Mouse (Mus musculus) macrophage (primary cell): ENCODE measurements around the gene Dkkl1. TPM values are rescaled to one million over a fixed set of nuclear protein-coding genes. Genes with fewer than 3 reads are reported as not detected.

Experiments used
- H3K27ac ChIP-seq: fragments of 350-480 bp; formaldehyde crosslinking; 2 replicates; pipeline ENCODE4 v1.9.0; 2021
- H3K36me3 ChIP-seq: fragments of 350-480 bp; formaldehyde crosslinking; 2 replicates; pipeline ENCODE4 v1.9.0; 2021; ENCODE audit errors: inconsistent target
- H3K4me3 ChIP-seq: fragments of 350-480 bp; formaldehyde crosslinking; 2 replicates; pipeline ENCODE4 v1.9.0; 2021; ENCODE audit errors: inconsistent target
- H3K79me2 ChIP-seq: fragments of 350-480 bp; formaldehyde crosslinking; 2 replicates; pipeline ENCODE4 v1.9.0; 2021; ENCODE audit errors: inconsistent target
- WGBS: methylation state at CpG from one replicate; pipeline ENCODE4 v1.1.7; 2026; ENCODE audit warnings: inconsistent platforms; ENCODE audit not compliant: missing documents; 5-methylcytosine and 5-hydroxymethylcytosine counted together
- polyA plus RNA-seq: library from polyadenylated mRNA; stranded (reverse); fragments of 250-400 nt; gene quantifications from 3 replicates; pipeline ENCODE4 v1.2.4, GENCODE M21; 2018; ENCODE audit warnings: inconsistent platforms

Gene Dkkl1
- polyA plus RNA-seq, 1 experiment from 2014 or later: not detected

GRCm38 (mm10) chr7:45213708-45214107, 1.8 kb upstream of the Dkkl1 start:
- Histone ChIP-seq H3K79me2 (no peaks in the 10 kb centered on the region), H3K36me3 (no peaks in the 10 kb centered on the region), H3K4me3 (no peak overlapping the region), H3K27ac (no peak overlapping the region)
- 92% methylated on average over 5 of the region's 5 CpGs for WGBS

GRCm38 (mm10) chr7:45212356-45212755, 409 bp upstream of the Dkkl1 start:
- Histone ChIP-seq H3K79me2 (no peaks in the 10 kb centered on the region), H3K36me3 (no peaks in the 10 kb centered on the region), H3K27ac (no peak overlapping the region), H3K4me3 (no peak overlapping the region)
- WGBS: 88% methylated on average over 7 of the region's 7 CpGs

GRCm38 (mm10) chr7:45211070-45211469, 877 bp downstream of the Dkkl1 start:
- Histone ChIP-seq H3K36me3 (no peaks in the 10 kb centered on the region), H3K79me2 (no peaks in the 10 kb centered on the region), H3K4me3 (no peak overlapping the region), H3K27ac (no peak overlapping the region)
- 18% methylated on average over 10 of the region's 10 CpGs for WGBS

- WGBS: 89% methylated on average over 6 of the region's 6 CpGs
- Histone ChIP-seq H3K36me3 (no peaks in the 10 kb centered on the region), H3K79me2 (no peaks in the 10 kb centered on the region), H3K4me3 (no peak overlapping the region), H3K27ac (no peak overlapping the region)
Observed at GRCm38 (mm10) chr7:45208260-45208659, 3.7 kb downstream of the Dkkl1 start.

GRCm38 (mm10) chr7:45204380-45205143, 7.4 kb downstream of the Dkkl1 start, which contains the start of gene Ccdc155:
Ccdc155 (minus strand) TSS chr7:45204892.
- no peaks in the 10 kb centered on the region for H3K36me3 ChIP-seq
- no peak within 1 kb of the TSS for H3K27ac ChIP-seq
- 5% methylated on average over 41 of the region's 44 CpGs for WGBS
- H3K79me2 ChIP-seq: no peaks in the 10 kb centered on the region
- peak within 1 kb of the TSS; percentile 29 for H3K4me3 ChIP-seq

DNA sequence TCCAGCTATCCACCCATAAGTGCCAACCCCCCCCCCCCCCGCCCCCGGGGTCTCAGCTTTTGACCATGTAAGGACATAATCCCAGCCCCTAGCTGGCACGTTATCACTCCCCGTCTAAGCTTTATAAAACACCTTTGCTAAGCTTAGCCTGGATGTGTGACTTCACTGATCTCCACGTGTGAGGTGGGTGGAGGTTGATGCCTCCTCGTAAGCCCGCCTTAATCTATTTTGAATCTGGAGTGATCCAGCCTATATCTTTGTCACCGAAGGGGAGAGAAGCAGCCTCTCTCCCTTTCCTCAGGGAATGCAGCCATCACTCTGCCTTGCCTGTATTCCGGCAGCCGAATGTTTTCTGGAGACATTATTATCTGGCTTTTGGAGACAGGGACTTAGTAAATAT, 9.3 kb downstream of the Dkkl1 start:
- H3K27ac ChIP-seq: no peak overlapping the region

GRCm38 (mm10) chr7:45198961-45199360, 13.0 kb downstream of the Dkkl1 start:
- 91% methylated on average over 11 of the region's 11 CpGs for WGBS
- Histone ChIP-seq H3K79me2 (no peaks in the 10 kb centered on the region), H3K4me3 (no peak overlapping the region), H3K36me3 (no peaks in the 10 kb centered on the region), H3K27ac (no peak overlapping the region)

More for the DNA sequence above, 9.3 kb downstream of the Dkkl1 start:
- Histone ChIP-seq H3K36me3 (no peaks in the 10 kb centered on the region), H3K79me2 (no peaks in the 10 kb centered on the region), H3K4me3 (no peak overlapping the region)
- WGBS: 82% methylated on average over 8 of the region's 10 CpGs

GRCm38 (mm10) chr7:45198435-45198834, 13.5 kb downstream of the Dkkl1 start:
- WGBS: 16% methylated on average over 5 of the region's 5 CpGs
- no peak overlapping the region for H3K27ac ChIP-seq
- no peak overlapping the region for H3K4me3 ChIP-seq
- H3K79me2 ChIP-seq: no peaks in the 10 kb centered on the region
- no peaks in the 10 kb centered on the region for H3K36me3 ChIP-seq

GRCm38 (mm10) chr7:45196994-45197393, 15.0 kb downstream of the Dkkl1 start:
- H3K79me2 ChIP-seq: no peaks in the 10 kb centered on the region
- no peak overlapping the region for H3K27ac ChIP-seq
- H3K4me3 ChIP-seq: no peak overlapping the region
- 60% methylated on average over 5 of the region's 5 CpGs for WGBS
- H3K36me3 ChIP-seq: no peaks in the 10 kb centered on the region

DNA sequence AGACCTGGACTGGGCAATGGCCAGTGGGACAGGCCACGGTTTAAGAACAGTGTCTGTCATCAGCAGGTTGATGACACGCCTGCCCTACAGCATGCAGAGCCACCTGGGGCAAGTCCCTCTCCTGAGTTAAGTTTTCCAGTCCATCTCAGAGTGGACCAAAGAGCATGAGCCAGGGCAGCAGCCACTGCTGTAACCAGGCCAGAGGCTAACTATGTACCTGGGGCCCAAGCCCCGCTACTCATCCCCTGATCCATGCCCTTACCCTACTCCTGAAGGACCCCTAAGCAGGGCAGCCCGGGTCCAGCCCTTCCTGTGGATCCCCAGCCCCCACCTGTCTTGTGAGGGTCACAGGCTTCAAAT, 15.8 kb downstream of the Dkkl1 start:
- Histone ChIP-seq H3K27ac (no peak overlapping the region), H3K4me3 (no peak overlapping the region), H3K79me2 (no peaks in the 10 kb centered on the region), H3K36me3 (no peaks in the 10 kb centered on the region)
- WGBS: 96% methylated on average over 4 of the region's 4 CpGs

DNA sequence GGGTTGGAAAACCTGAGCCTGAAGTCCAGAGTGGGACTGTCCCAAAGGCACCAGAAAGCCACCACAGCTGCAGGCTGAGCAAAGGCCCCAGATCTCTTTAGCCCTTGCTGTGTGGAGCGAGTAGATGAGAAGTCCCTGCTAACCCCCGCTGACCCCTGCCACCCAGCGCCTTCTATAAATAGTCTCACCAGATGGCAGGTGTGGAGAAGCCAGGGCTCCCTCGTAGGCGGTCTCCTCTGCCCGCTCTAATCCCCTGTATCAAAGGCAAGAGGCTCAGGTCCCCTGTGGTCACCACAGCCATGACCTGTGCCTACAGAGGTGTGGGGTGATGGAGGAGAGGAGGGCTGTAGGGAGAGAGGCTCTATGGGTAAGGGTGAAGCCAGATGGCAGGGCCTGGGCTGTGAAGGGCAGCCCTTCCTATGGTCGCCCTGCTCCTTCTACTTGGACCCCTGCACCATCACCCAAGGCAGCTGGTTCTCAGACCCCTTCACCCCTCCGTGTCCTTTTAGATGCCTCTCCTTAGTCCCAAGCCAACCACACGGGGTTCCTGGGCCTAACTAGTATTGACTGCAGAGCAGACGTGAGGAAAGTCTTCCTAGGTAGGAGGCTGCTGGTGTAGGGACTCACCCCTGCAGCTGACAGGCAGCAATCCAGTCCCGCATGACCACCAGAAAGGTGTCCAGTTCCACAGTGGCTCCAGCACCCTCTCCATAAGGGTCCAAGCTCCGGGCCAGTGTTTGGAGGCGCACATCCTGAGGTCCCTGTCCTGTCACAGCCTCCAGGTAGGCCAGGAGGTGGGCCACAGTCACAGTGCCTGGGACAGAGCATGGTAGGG, 16.4 kb downstream of the Dkkl1 start:
- no peaks in the 10 kb centered on the region for H3K36me3 ChIP-seq
- H3K79me2 ChIP-seq: no peaks in the 10 kb centered on the region
- WGBS: 90% methylated on average over 13 of the region's 13 CpGs
- no peak overlapping the region for H3K27ac ChIP-seq
- H3K4me3 ChIP-seq: no peak overlapping the region

- Histone ChIP-seq H3K36me3 (no peaks in the 10 kb centered on the region), H3K4me3 (no peak overlapping the region), H3K27ac (no peak overlapping the region), H3K79me2 (no peaks in the 10 kb centered on the region)
- WGBS: 90% methylated on average over 17 of the region's 17 CpGs
Observed at GRCm38 (mm10) chr7:45193871-45194785, 17.8 kb downstream of the Dkkl1 start.

GRCm38 (mm10) chr7:45193406-45193805, 18.5 kb downstream of the Dkkl1 start:
- no peak overlapping the region for H3K27ac ChIP-seq
- H3K36me3 ChIP-seq: no peaks in the 10 kb centered on the region
- WGBS: 76% methylated on average over 5 of the region's 5 CpGs
- no peak overlapping the region for H3K4me3 ChIP-seq
- no peaks in the 10 kb centered on the region for H3K79me2 ChIP-seq

DNA sequence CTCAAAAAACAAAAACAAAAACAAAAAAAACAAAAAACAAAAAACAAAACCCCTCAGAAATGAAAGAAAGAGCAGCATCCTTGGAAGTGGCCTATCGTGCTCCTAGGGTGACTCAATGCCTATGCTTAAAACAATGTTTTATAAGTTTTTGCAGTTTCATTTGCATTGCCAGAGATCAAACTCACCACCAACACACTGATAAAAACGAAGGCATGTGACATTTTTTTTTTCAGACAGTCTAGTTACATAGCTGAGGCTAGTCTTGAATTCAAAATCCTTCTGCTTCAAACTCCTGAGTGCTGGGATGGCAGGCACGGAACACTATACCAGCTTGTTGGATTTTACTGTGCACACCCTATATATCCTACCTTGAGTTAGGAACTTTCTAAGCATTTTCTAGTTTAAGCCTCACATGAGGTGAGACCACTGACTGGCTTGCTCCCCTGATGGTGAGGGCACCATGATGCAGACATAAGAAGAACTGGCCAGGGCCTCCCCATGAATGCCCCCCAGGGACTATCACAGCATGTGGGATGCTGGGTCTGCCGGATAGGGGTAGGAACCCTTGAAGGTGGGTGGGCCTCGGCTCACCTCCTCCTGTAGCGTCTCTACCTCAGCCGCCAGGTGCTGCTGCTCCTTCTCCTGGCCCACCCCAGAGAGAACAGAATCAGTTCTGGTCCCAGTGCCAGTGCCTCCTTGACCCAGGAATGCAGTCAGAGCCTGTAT, 19.2 kb downstream of the Dkkl1 start:
- WGBS: 88% methylated on average over 7 of the region's 7 CpGs
- H3K79me2 ChIP-seq: no peaks in the 10 kb centered on the region
- H3K27ac ChIP-seq: no peak overlapping the region
- H3K4me3 ChIP-seq: no peak overlapping the region
- H3K36me3 ChIP-seq: no peaks in the 10 kb centered on the region
